Mouse (Mus musculus) heart, postnatal 0 days (tissue): ENCODE data around the gene Ugt1a2. TPM values are rescaled to one million over a fixed set of nuclear protein-coding genes. Genes with fewer than 3 reads are reported as not detected.

Source experiments
- ATAC-seq: fragments of 200-750 bp; cut with Nextera tagmentation; 2 replicates; pipeline ENCODE4 v1.8.0; 2017; ENCODE audit warnings: low read depth, moderate number of reproducible peaks, moderate library complexity; ENCODE audit not compliant: insufficient read depth
- DNase-seq: peaks from one replicate; pipeline ENCODE4 v3.0.0-alpha.2; 2016; ENCODE audit warnings: low spot score
- H3K27ac ChIP-seq: fragments of 300-500 bp; sonication (generic); 2 replicates; pipeline ENCODE4 v1.5.1; 2014; ENCODE audit warnings: low read depth, mild to moderate bottlenecking
- H3K27me3 ChIP-seq: fragments of 300-500 bp; sonication (generic); 2 replicates; pipeline ENCODE4 v1.6.1; 2014; ENCODE audit warnings: low read length, mixed read lengths; ENCODE audit not compliant: control insufficient read depth, insufficient read depth
- H3K36me3 ChIP-seq: fragments of 300-500 bp; sonication (generic); replicated peaks from 2 replicates; pipeline ENCODE4 v1.6.1; 2014; ENCODE audit warnings: low read length, mixed read lengths; ENCODE audit not compliant: control insufficient read depth, insufficient read depth
- H3K4me1 ChIP-seq: fragments of 300-500 bp; sonication (generic); 2 replicates; pipeline ENCODE4 v1.6.1; 2014; ENCODE audit warnings: antibody characterized with exemption; ENCODE audit not compliant: control insufficient read depth, insufficient read depth
- H3K4me2 ChIP-seq: fragments of 300-500 bp; sonication (generic); 2 replicates; pipeline ENCODE4 v1.6.1; 2014; ENCODE audit warnings: low read depth, mild to moderate bottlenecking, low read length, moderate library complexity
- H3K4me3 ChIP-seq: fragments of 300-500 bp; sonication (generic); 2 replicates; pipeline ENCODE4 v1.5.1; 2014; ENCODE audit warnings: low read depth, low read length
- H3K9ac ChIP-seq: fragments of 300-500 bp; sonication (generic); replicated peaks from 2 replicates; pipeline ENCODE4 v1.6.1; 2014; ENCODE audit warnings: low read depth, low read length, mixed read lengths
- H3K9me3 ChIP-seq: fragments of 300-500 bp; sonication (generic); replicated peaks from 2 replicates; pipeline ENCODE4 v1.6.1; 2016; ENCODE audit warnings: low read length; ENCODE audit not compliant: control insufficient read depth
- CTCF ChIP-seq: IDR thresholded peaks from 2 replicates; pipeline ENCODE4 v1.5.1; 2016; ENCODE audit warnings: antibody characterized with exemption, control low read depth, low read depth
- EP300 ChIP-seq: IDR thresholded peaks from 2 replicates; pipeline ENCODE4 v1.6.1; 2016; ENCODE audit warnings: antibody characterized with exemption, low read depth
- WGBS: fragments of 180-500 bp; shearing (Covaris S2); extraction: QIAGEN DNeasy Blood & Tissue Kit; methylation state at CpG from one replicate; pipeline ENCODE4 v1.1.7; 2014; 5-methylcytosine and 5-hydroxymethylcytosine counted together
- polyA plus RNA-seq: library from polyadenylated mRNA; unstranded; fragments of >200 nt; fragmentation: Nextera tagmentation; extraction: Ambion mirVana; gene quantifications from 2 replicates; pipeline ENCODE4 v1.2.1, GENCODE M21; 2015
- total RNA-seq: library from RNA; depleted of rRNA; stranded (reverse); fragments of >200 nt; gene quantifications from 2 replicates; pipeline ENCODE4 v1.2.3, GENCODE M21; 2014; ENCODE audit warnings: low replicate concordance

Ugt1a2 gene
- total and polyA plus RNA-seq, 2 experiments from 2014 or later: not detected

DNA sequence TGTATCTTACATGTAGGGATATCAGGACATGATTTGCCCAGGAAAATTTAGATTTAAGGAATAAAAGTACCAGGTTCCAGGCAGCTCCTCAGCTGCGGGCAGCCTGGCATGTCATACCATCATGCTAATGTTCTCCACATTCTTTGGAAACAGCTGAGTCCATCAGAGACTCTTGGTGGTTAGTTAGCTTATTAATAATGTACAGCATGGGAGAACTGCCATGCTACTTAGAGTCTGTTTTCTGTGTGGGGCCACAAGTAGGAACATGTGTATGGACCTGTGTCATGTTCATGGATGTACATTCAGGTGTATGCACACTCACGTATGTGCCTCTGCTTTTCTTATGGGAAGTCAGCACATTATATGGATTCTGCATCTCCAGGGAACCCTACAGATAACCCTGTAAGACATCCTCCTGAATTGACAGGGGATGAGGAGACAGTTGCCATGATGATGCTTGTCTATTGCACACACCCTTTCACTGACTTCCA lies 14.1 kb downstream of the Ugt1a2 start:
- DNase-seq (peak; percentile 4), ATAC-seq (no peak)
- Histone ChIP-seq H3K9ac (no peak overlapping the region), H3K9me3 (peaks cover 61% of the 10 kb centered on the region), H3K27ac (no peak overlapping the region), H3K4me1 (no peaks in the 10 kb centered on the region), H3K4me2 (no peak overlapping the region), H3K4me3 (no peak overlapping the region), H3K27me3 (no peaks in the 10 kb centered on the region), H3K36me3 (no peaks in the 10 kb centered on the region)
- TF ChIP-seq CTCF (no peak), EP300 (no peak)
- WGBS: 63% methylated on average over 2 of the region's 2 CpGs

- Histone ChIP-seq H3K27me3 (no peaks in the 10 kb centered on the region), H3K4me3 (no peak overlapping the region), H3K9ac (no peak overlapping the region), H3K9me3 (peaks cover 61% of the 10 kb centered on the region), H3K36me3 (no peaks in the 10 kb centered on the region), H3K27ac (no peak overlapping the region), H3K4me2 (no peak overlapping the region), H3K4me1 (no peaks in the 10 kb centered on the region)
- WGBS: 59% methylated on average over 10 of the region's 10 CpGs
- TF ChIP-seq EP300 (no peak), CTCF (no peak)
- ATAC-seq (no peak), DNase-seq (peak; percentile 5)
Measured at GRCm38 (mm10) chr1:88215466-88216380, 15.3 kb downstream of the Ugt1a2 start.

DNA sequence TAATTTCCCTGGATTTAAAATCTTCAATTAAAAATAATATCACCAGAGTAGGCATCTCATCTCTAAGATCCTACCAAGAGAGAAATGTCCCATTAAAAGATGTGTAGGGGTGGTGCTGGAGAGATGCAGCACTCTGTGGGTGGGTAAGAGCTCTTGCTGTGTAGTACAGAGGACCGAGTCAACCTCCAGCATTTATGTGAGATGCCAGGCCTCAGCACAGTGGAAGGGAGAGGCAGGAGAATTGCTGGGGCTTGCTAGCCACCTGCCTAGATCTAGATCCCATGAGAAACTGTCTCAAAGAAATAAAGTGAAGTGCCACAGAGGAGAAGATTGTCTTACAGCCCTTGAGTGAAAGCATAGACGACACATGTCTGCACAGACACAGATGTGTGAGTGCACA lies 16.1 kb downstream of the Ugt1a2 start:
- Histone ChIP-seq H3K4me1 (no peaks in the 10 kb centered on the region), H3K9ac (no peak overlapping the region), H3K9me3 (peaks cover 57% of the 10 kb centered on the region), H3K4me3 (no peak overlapping the region), H3K4me2 (no peak overlapping the region), H3K36me3 (no peaks in the 10 kb centered on the region), H3K27ac (no peak overlapping the region), H3K27me3 (no peaks in the 10 kb centered on the region)
- DNase-seq: peak; percentile 4
- no peak for TF ChIP-seq EP300
- 42% methylated on average over 2 of the region's 2 CpGs for WGBS
- no peak for ATAC-seq

- DNase-seq: peak; percentile 6
- whole genome bisulfite sequencing: 48% methylated on average over 2 of the region's 2 CpGs
- TF ChIP-seq EP300 (no peak), CTCF (no peak)
- Histone ChIP-seq H3K27ac (no peak overlapping the region), H3K9me3 (peaks cover 51% of the 10 kb centered on the region), H3K4me2 (no peak overlapping the region), H3K4me3 (no peak overlapping the region), H3K36me3 (no peaks in the 10 kb centered on the region), H3K4me1 (no peaks in the 10 kb centered on the region), H3K9ac (no peak overlapping the region), H3K27me3 (no peaks in the 10 kb centered on the region)
- ATAC-seq: no peak
Measured at GRCm38 (mm10) chr1:88217144-88217543, 16.7 kb downstream of the Ugt1a2 start.

DNA sequence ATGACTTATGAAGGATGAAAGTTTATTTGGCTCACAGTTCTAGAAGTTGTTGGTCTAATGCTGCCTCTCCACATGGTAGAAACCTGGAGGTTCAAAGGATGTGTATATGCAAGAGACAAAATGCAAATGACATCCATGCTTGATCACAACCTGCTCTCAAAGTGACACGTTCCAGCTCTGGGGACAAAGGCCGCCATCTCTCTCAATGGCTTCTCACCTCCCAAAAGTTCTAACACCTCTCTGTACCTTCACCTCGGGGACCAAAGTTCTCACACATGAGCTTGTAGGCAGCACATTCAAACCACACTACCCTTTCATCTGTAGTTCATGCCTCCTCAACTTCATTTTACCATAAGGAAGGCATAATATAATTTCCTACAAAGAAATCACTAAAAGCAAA lies 17.2 kb downstream of the Ugt1a2 start:
- TF ChIP-seq CTCF: no peak
- WGBS: 31% methylated on average over 3 of the region's 3 CpGs
- Histone ChIP-seq H3K9me3 (peaks cover 47% of the 10 kb centered on the region), H3K27ac (no peak overlapping the region), H3K4me3 (no peak overlapping the region), H3K4me1 (no peaks in the 10 kb centered on the region), H3K4me2 (no peak overlapping the region), H3K36me3 (no peaks in the 10 kb centered on the region), H3K9ac (no peak overlapping the region), H3K27me3 (no peaks in the 10 kb centered on the region)
- ATAC-seq (no peak), DNase-seq (peak; percentile 8)
